Mouse (Mus musculus) forebrain, postnatal 0 days (tissue): ENCODE measurements around the gene Inmt. TPM values are rescaled to one million over a fixed set of nuclear protein-coding genes. Genes with fewer than 3 reads are reported as not detected.
"Not testable (repeated sequence)": the region's sequence is repeated elsewhere in the genome, so short reads cannot be mapped to it uniquely, and the experiment has no call there.

ENCODE experiments used
- ATAC-seq: fragments of 200-750 bp; cut with Nextera tagmentation; 2 replicates; pipeline ENCODE4 v1.8.0; 2017; ENCODE audit warnings: mild to moderate bottlenecking, moderate library complexity
- DNase-seq: peaks from one replicate; pipeline ENCODE4 v3.0.0-alpha.2; 2015
- H3K27ac ChIP-seq: fragments of 300-500 bp; sonication (generic); 2 replicates; pipeline ENCODE4 v1.5.1; 2014; ENCODE audit warnings: low read depth, mild to moderate bottlenecking, antibody characterized with exemption, low read length, moderate library complexity, mixed read lengths
- H3K27me3 ChIP-seq: fragments of 300-500 bp; sonication (generic); 2 replicates; pipeline ENCODE4 v1.6.1; 2014; ENCODE audit warnings: mild to moderate bottlenecking, low read length, mixed read lengths; ENCODE audit not compliant: insufficient read depth
- H3K36me3 ChIP-seq: fragments of 300-500 bp; sonication (generic); 2 replicates; pipeline ENCODE4 v1.6.1; 2014; ENCODE audit warnings: mild to moderate bottlenecking, moderate library complexity; ENCODE audit not compliant: insufficient read depth
- H3K4me1 ChIP-seq: fragments of 300-500 bp; sonication (generic); 2 replicates; pipeline ENCODE4 v1.6.1; 2014; ENCODE audit warnings: antibody characterized with exemption; ENCODE audit not compliant: insufficient read depth
- H3K4me2 ChIP-seq: fragments of 300-500 bp; sonication (generic); 2 replicates; pipeline ENCODE4 v1.6.1; 2014; ENCODE audit warnings: low read depth, mild to moderate bottlenecking, moderate library complexity
- H3K4me3 ChIP-seq: fragments of 300-500 bp; sonication (generic); 2 replicates; pipeline ENCODE4 v1.5.1; 2014; ENCODE audit warnings: low read depth, low read length, mixed read lengths
- H3K9ac ChIP-seq: fragments of 300-500 bp; sonication (generic); 2 replicates; pipeline ENCODE4 v1.6.1; 2014; ENCODE audit warnings: mild to moderate bottlenecking
- H3K9me3 ChIP-seq: fragments of 300-500 bp; sonication (generic); 2 replicates; pipeline ENCODE4 v1.6.1; 2016; ENCODE audit warnings: low read length
- CTCF ChIP-seq: sonication (generic); IDR thresholded peaks from 2 replicates; pipeline ENCODE4 v1.5.1; 2016; ENCODE audit warnings: antibody characterized with exemption, control low read depth, low read depth
- WGBS: fragments of 180-500 bp; shearing (Covaris S2); extraction: QIAGEN DNeasy Blood & Tissue Kit; methylation state at CpG from one replicate; pipeline ENCODE4 v1.1.7; 2014; 5-methylcytosine and 5-hydroxymethylcytosine counted together
- polyA plus RNA-seq: library from polyadenylated mRNA; unstranded; fragments of >200 nt; fragmentation: Nextera tagmentation; extraction: Ambion mirVana; gene quantifications from 2 replicates; pipeline ENCODE4 v1.2.1, GENCODE M21; 2015
- total RNA-seq: library from RNA; depleted of rRNA; stranded (reverse); fragments of >200 nt; gene quantifications from 2 replicates; pipeline ENCODE4 v1.2.3, GENCODE M21; 2014

Inmt gene
- total and polyA plus RNA-seq, 2 experiments from 2014 or later = not detected

DNA sequence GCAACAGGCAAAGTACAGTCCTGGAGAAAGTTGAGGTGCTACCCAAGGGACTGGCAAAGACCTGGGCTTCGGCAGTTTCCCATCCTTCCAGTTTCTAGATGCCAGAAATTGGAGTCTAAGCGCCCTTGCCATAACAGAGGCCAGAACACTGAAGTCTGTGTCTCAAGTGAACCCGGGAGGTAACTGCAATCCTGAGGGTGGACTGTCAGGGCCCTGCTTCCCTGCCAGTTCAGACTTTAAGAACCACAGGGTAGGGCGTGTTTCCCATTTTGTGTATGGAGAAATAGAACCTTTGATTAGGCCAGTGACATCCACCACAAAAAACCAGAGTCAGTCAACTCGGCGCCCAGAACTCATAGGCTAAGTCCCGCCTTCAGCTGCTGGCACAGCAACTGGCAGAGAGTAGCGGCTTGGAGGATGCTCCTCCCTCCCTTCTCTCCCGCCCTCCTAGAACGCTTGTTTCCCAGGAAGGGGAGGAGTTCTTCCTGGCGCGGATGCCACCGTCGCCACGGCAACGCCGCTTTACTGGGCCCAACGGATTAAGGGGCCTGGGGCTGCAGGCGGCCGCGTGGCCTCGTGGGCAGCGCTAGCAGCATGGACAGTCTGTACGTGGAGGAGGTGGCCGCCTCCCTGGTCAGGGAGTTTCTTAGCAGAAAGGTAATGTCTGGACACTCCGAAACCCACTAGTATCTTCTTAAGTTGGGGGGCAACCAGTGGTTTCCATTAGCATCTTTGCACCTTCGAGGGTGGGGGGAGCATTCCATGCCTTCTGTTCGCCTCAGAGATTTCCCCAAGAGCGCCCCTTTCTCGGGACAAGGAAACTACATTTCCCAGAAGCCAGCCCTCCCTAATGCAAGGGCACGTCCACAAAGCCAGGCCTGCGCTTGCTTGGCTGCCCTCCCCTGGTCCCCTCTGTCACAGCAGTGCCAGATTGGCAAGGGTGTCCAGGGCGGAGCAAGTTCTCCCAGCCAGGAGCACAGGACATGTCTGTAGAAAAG, 28.4 kb upstream of the Inmt start, which contains the start of gene Mindy4:
TSS of gene Mindy4 (plus strand) at position 471 of the 998 bp plus-strand sequence.
- peak within 1 kb of the TSS; percentile 58 for H3K4me3 ChIP-seq
- H3K36me3 ChIP-seq = no peaks in the 10 kb centered on the region
- H3K4me1 ChIP-seq = no peaks in the 10 kb centered on the region; the same call in 1 of the 2 replicates
- WGBS = 3% methylated on average over 32 of the region's 33 CpGs
- H3K27me3 ChIP-seq = no peaks in the 10 kb centered on the region
- H3K9me3 ChIP-seq = no peaks in the 10 kb centered on the region
- ATAC-seq (peak; percentile 97), DNase-seq (peak; percentile 96)
- peak within 1 kb of the TSS; percentile 69 for H3K9ac ChIP-seq
- peak; percentile 59 for TF ChIP-seq CTCF
- H3K27ac ChIP-seq = peak within 1 kb of the TSS; percentile 92
- H3K4me2 ChIP-seq = peak within 1 kb of the TSS; percentile 68

DNA sequence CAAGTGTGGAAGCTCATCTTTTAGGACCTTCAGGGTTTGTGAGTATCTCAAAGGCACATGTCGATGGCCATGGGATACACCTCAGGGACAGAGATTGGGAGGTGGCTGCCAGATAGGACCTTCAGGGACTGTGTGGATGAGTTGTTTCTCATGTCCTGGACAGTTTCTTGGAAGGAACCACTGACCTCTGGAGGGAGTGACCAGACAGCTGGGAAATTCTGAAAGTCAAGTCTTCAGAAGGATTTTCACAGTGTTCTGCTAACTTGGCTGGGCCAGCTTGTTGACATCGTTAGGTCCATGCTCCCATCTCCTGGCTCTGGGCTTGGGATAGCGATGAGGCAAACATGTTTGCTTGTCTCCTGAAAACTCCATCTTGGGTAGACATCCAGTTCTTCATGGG, 24.2 kb upstream of the Inmt start:
- 95% methylated on average over 3 of the region's 3 CpGs for WGBS
- H3K27me3 ChIP-seq = no peaks in the 10 kb centered on the region
- no peaks in the 10 kb centered on the region for H3K4me1 ChIP-seq
- no peak for TF ChIP-seq CTCF
- no peak overlapping the region for H3K27ac ChIP-seq
- H3K9me3 ChIP-seq = no peaks in the 10 kb centered on the region
- H3K9ac ChIP-seq = no peak overlapping the region
- H3K4me3 ChIP-seq = no peak overlapping the region
- ATAC-seq (no peak), DNase-seq (no peak)
- H3K36me3 ChIP-seq = no peaks in the 10 kb centered on the region
- no peak overlapping the region for H3K4me2 ChIP-seq

DNA sequence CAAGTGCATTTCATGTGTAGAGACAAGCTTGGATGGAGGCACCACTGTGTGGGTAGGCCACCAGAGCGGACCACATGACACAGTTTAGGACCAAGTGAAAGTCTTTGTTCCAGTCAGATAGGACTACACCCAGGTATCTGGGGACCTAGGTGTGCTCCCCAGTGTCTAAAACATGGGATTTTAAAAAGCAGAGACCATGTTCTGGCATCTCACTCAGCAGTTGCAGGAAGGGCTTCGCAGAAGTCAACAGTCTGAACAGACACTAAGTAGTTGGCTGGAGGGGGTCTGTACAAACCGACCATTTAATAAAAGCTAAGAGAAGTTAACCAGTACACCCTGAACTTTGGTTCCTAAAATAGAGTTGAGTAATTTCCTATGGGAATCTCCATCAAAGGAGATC, 18.3 kb upstream of the Inmt start:
- no peak for ATAC-seq
- 92% methylated on average over 3 of the region's 3 CpGs for WGBS
- no peaks in the 10 kb centered on the region for H3K4me1 ChIP-seq
- no peak for DNase-seq
- no peak for TF ChIP-seq CTCF
- no peak overlapping the region for H3K4me2 ChIP-seq
- no peaks in the 10 kb centered on the region for H3K27me3 ChIP-seq
- no peak overlapping the region for H3K9ac ChIP-seq
- no peak overlapping the region for H3K27ac ChIP-seq
- no peaks in the 10 kb centered on the region for H3K36me3 ChIP-seq
- no peaks in the 10 kb centered on the region for H3K9me3 ChIP-seq
- no peak overlapping the region for H3K4me3 ChIP-seq

GRCm38 (mm10) chr6:55191537-55191936, 16.7 kb upstream of the Inmt start:
- no peaks in the 10 kb centered on the region for H3K4me1 ChIP-seq
- H3K27ac ChIP-seq = no peak overlapping the region
- H3K9me3 ChIP-seq = no peaks in the 10 kb centered on the region
- ATAC-seq (no peak), DNase-seq (no peak)
- no peak overlapping the region for H3K4me2 ChIP-seq
- no peak overlapping the region for H3K9ac ChIP-seq
- H3K4me3 ChIP-seq = no peak overlapping the region
- no peaks in the 10 kb centered on the region for H3K36me3 ChIP-seq
- no peak for TF ChIP-seq CTCF
- WGBS = 72% methylated on average over 4 of the region's 4 CpGs
- H3K27me3 ChIP-seq = no peaks in the 10 kb centered on the region

- H3K27me3 ChIP-seq = no peaks in the 10 kb centered on the region
- no peak for TF ChIP-seq CTCF
- ATAC-seq (no peak), DNase-seq (no peak)
- no peaks in the 10 kb centered on the region for H3K9me3 ChIP-seq
- no peak overlapping the region for H3K9ac ChIP-seq
- H3K27ac ChIP-seq = no peak overlapping the region
- H3K36me3 ChIP-seq = no peaks in the 10 kb centered on the region
- H3K4me3 ChIP-seq = no peak overlapping the region
- no peak overlapping the region for H3K4me2 ChIP-seq
- H3K4me1 ChIP-seq = no peaks in the 10 kb centered on the region
These were observed 14.6 kb upstream of the Inmt start for GRCm38 (mm10) chr6:55189406-55189805.

GRCm38 (mm10) chr6:55187827-55188226, 13.0 kb upstream of the Inmt start:
- not testable (repeated sequence) for H3K9me3 ChIP-seq, H3K4me2 ChIP-seq, DNase-seq, H3K4me1 ChIP-seq, H3K27ac ChIP-seq, H3K36me3 ChIP-seq, H3K27me3 ChIP-seq, H3K9ac ChIP-seq, H3K4me3 ChIP-seq, ATAC-seq
- WGBS = 97% methylated on average over 17 of the region's 17 CpGs

GRCm38 (mm10) chr6:55182655-55183430, 8.0 kb upstream of the Inmt start:
- no peak for ATAC-seq
- no peak for DNase-seq
- no peaks in the 10 kb centered on the region for H3K4me1 ChIP-seq
- no peak overlapping the region for H3K9ac ChIP-seq
- WGBS = 89% methylated on average over 1 of the region's 1 CpGs
- no peak overlapping the region for H3K4me2 ChIP-seq
- H3K4me3 ChIP-seq = no peak overlapping the region
- H3K36me3 ChIP-seq = no peaks in the 10 kb centered on the region
- TF ChIP-seq CTCF = no peak
- H3K27me3 ChIP-seq = no peaks in the 10 kb centered on the region
- no peak overlapping the region for H3K27ac ChIP-seq
- no peaks in the 10 kb centered on the region for H3K9me3 ChIP-seq
